Mouse (Mus musculus) frontal cortex, adult (tissue): ENCODE measurements around the gene Trabd2b.

Experiments
- ATAC-seq: cut with Nextera tagmentation; 2 replicates; pipeline ENCODE4 v1.9.2; 2017; ENCODE audit warnings: mild to moderate bottlenecking, moderate library complexity, mixed read lengths; ENCODE audit not compliant: low TSS enrichment

The Trabd2b gene

DNA sequence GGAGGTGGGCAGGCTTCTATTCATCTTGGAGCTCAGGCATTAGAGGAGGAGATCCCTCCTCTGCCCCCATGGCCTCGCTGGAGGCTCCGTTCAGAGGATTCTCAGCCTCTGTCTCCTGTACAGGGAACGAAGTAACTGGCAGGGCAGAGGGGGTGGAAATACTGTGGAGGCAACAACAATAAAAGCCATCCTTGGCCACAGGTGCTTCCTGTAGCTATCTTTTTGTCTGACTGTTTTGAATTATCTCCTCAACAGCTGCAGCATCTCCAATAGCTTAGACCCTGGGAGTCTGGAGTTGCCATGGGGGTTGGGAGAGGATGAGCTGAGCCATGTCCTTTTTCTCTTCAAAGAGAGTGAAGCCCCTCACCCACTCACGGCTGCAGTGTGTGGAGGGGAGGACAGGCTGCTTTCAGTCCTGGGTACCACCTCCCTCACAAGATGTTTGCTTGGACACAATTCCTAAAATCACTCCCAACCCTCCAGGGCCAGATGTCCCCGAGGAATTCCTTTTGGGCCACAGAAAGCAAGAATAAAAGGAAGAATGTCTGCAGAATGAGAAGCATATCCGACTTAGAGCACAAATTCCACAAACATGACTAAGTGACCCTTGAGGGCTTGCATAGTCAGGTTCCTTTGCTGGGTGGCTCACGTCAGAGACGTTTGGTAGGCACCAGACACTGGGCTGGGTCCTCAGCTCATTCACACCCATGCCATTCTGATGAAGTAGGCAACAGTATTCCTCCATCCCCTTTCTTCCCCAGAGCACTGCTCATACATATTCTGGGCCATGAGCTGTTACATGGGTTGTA lies 194.9 kb downstream of the Trabd2b start:
- no peak for ATAC-seq

DNA sequence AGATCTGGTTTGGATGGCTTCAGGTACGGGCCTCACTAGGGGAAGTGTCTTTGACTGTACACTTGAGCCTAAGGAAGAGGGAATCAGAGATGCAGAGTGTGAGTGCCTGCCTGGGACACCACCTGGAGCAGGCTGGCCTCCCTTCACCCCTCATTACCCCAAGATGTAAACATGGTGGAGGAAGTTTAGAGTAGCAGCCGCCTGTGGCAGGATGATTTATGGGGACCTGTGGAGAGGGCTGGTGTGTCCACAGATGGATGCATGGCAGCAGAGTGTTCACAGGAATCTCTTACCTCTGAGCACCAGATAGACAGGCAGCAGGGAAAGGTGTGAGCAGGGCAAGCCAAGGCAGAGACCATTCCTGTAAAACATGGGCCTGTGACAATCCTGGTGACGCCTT lies 199.1 kb downstream of the Trabd2b start:
- no peak for ATAC-seq

DNA sequence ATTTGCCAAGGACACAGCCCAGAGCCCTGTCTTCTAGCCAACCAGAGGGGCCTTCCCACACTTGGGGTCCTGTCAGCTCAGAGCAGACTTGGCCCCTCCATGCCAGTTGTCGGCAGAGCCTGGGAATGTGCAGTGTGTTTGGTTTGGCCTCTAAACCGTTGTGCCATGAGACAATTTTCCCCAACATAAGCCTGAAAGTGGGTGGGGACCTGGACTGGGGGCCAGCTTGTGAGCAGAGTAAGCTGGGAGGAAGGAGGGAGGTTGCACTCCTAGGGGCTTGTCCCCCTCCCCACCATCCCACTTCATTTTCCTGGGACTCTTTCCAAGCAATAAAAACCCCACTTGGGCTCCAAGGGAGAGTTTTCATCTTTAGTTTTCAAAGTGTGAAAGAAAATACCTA lies 201.3 kb downstream of the Trabd2b start:
- ATAC-seq, result no peak

DNA sequence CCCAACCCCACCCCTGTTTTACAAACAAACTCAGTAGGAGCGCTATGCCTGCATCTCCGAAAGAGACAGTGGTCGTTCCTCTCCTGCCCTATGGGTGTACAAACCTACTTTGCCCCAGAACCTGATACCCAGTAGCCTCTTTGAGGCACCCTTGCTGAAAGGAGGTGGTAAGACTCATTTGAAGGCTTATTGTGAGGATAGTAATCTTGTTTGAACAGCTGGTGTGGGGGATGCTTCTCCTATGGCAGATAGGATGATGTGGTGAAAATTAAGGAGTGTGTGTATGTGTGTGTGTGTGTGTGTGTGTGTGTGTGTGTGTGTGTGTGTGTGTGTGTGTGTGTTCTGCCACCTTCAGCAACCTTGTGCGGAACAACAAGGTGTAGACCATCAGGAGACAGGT lies 202.8 kb downstream of the Trabd2b start:
- ATAC-seq, result peak; percentile 68

DNA sequence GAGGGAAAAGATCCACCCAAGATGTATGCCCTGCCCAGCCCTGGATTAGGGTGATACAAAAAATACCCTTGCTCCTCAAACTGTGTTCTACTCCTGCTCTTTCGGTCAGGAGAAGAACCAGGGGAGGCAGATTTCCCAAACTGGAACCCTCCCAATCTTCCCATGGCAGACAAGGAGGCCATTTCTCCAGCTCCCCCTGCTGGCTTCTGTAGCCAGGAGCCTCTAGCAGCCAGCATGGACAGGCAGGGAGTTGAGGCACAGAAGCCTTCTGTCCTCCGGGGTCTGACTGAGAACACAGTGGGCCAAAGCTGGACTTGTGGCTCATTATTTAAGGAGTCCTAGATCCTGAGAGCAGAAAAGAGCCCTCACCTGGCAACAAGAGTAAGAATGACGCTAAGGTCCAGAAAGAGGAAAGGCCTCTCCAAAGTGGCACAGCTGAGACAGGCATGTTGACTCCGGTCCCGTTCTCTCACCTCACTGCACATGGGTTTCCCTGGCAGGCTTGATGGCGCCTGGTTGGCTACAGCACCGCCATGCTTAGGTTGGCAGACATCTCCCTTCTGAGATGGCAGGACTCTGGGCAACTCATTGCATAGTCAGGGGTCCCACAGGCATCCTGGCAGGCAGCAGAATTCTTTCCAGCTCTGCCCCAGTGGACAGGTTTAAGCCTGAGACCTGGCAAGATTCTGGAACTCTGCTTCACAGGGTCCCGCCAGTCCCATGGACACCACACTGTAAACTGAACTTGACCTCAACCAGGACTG lies 204.8 kb downstream of the Trabd2b start:
- ATAC-seq, result peak; percentile 70; the same call in 1 of the 2 replicates

DNA sequence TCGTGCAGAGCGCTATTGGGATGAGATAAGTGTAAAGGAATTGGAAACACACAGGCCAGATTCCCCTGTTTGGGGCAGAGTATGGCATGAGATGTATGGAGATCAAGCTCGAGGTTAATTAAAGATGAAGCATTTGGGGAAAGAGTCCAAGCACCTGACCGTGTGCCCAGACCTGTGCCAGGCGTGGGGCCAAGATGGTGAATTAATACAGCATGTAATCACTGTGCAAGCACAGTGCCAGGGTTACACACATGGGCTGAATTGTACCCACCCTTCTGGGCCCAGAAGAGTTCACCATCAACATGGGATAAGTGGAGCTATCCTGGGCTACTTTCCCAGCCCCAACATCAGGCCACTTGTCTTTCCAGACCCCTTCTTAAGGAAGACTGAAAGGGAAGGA lies 205.5 kb downstream of the Trabd2b start:
- no peak for ATAC-seq

- no peak for ATAC-seq
These were observed 206.3 kb downstream of the Trabd2b start for GRCm38 (mm10) chr4:114612827-114613226.

DNA sequence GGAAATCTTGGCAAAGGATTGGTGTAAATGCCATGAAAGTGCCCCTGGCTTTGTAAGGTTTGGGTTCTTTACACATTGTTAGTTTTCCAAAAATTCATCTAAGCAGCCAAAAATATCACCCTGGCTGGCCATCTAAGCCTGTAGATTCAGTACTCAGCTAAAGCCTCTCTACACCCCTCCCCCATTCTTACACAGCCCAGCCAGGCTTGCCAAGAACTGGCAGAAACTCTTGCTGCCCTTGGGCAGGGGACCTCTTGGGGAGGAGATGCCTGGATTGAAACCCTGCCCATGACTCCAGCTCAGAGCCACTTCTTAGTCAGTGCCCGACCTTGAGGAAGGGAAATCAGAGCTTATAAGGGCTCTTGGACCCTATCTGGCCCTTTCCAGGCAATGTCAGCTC lies 207.6 kb downstream of the Trabd2b start:
- no peak for ATAC-seq

GRCm38 (mm10) chr4:114615765-114616164 lies 209.2 kb downstream of the Trabd2b start:
- no peak for ATAC-seq

DNA sequence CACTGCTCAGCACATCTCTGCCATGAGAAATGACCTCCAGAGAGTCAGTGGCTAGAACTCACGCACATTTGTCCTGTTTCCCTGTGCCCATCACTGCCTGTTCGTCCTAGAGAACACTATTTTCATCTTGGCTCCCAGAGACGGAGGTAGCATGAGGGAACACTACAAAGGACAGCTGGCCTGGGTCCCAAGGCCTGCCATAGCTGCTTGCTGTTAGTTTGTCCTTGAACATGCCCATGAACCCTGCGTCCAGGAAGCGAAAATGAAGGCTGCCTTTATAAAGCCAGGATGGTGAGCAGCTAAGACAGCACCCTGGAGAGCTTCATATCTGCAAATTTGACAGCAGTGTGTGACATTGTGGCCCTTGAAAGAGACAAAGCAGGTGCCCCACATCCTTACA lies 216.4 kb downstream of the Trabd2b start:
- no peak for ATAC-seq

- peak; percentile 35 for ATAC-seq
These were observed 217.8 kb downstream of the Trabd2b start for GRCm38 (mm10) chr4:114624114-114624910.

DNA sequence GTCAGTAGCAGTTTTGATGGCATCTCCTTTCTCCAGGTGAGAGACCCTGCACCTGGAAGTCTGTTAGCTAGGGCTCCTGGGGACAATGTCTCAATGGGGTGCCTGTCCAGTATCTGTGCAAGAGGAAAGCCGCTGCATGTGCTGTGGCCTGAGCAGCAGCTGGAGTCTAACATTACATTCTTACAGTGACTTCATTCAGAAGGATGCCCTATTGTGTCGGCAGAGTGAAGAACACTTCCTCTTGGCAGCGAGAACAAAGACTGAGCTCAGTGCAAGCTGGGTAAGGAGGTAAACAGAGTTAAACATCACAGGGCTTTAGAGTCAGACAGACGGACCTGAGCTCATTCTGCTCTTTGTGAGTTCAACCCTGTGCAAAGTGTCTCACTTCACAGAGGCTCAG lies 218.8 kb downstream of the Trabd2b start:
- ATAC-seq, result 0 out of 2 replicates have a peak, but pooled peaks have one; percentile 10

- peak; percentile 85 for ATAC-seq
These were observed 219.4 kb downstream of the Trabd2b start for GRCm38 (mm10) chr4:114625920-114626319.

DNA sequence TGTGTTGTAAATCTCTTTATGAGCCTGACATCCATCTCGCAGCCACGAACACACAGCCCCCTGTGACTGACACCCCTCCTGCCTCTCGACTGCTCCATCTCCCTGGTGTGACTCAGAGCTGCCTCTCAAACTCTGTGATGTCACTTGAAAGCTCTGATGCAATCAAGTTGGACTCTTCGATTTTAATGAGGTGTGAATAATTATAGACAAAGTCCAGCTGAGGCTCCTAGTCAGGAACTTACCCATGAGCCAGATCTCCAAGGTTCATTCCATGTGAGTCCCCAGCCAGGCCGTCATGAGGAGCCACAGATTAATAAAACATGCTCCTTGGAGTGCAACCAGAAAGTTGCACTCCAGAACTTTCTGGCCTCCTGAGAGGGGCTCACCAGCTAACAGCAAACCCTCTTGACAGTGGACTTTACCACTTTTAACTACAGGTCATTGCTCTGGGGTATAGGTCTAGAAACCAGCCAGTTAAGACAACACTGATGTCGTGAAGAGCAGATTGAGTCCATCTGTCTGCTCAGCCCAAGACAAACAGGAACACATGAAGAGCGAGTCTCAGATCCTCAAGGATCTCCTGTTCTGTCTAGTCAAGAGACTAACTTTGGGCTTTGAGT lies 221.3 kb downstream of the Trabd2b start:
- no peak for ATAC-seq

GRCm38 (mm10) chr4:114635889-114636288 lies 229.4 kb downstream of the Trabd2b start:
- ATAC-seq, result peak; percentile 80

DNA sequence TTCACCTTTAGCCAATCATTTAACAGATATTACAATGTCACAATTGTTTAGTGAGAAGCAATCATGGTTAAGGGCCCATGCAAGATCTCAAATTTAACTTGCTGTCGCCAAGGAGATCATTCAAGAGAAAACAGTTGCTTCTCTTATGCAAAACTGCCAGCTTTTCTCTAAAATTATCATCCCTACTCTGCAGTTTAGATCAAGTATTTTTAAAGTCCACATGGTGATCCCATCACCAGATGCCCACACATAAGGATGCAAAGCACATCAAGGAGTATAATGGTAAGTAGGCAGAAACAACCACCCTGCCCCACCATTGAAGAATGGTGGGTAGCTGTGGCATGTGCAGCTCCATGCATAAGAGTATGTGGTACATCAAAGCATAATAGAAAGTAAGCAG lies 229.8 kb downstream of the Trabd2b start:
- ATAC-seq, result peak; percentile 84

- ATAC-seq, result no peak
These were observed 230.6 kb downstream of the Trabd2b start for GRCm38 (mm10) chr4:114637120-114637519.

GRCm38 (mm10) chr4:114642469-114642868 lies 235.9 kb downstream of the Trabd2b start:
- ATAC-seq, result peak; percentile 67; the same call in 1 of the 2 replicates

- ATAC-seq, result no peak
These were observed 237.2 kb downstream of the Trabd2b start for GRCm38 (mm10) chr4:114643679-114644208.

DNA sequence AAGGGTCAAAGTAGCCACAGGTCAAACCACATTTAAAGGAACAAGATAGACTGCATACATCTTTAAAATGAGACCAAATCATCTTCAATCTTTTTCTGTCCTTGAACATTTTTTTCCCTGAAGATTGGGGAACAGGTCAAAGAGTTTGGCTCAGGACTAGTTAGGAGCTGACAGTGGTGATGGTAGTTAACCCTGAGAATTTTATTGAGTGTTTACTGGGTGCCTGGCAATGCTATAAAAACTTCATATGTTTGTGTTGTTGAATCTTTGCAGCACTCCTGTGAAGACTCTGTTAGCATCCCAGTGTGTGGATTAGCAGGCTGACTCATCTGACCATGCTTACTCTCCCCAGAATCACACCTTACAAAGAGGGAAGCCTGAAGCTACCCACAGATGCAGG lies 238.8 kb downstream of the Trabd2b start:
- no peak for ATAC-seq
